8 mouse cellular contexts compared by ENCODE assay signal in genomic region chr10:58382621-58383101, GRCm38 (mm10). TPM values are rescaled to one million over a fixed set of nuclear protein-coding genes. Genes with fewer than 3 reads are reported as not detected.
A peak's percentile ranks its signal among the peaks of the same experiment; 100 is the strongest.
DNase-seq lines count a peak whose midpoint lies in the region; ATAC-seq and TF ChIP-seq lines count a peak whose summit lies in the region.

No protein-coding gene starts in this region.

- WGBS in heart, embryonic 10.5 days: 19% methylated on average over 3 of the region's 3 CpGs
- 35% methylated on average over 3 of the region's 3 CpGs for WGBS in hindbrain, embryonic 10.5 days
- WGBS in midbrain, embryonic 13.5 days: 12% methylated on average over 3 of the region's 3 CpGs

- no peak for TF ChIP-seq CTCF in bone marrow macrophage, adult 2 months (IDR thresholded peaks at IDR 0.05; ENCODE audit: low read depth, low read length)

- DNase-seq in heart, embryonic 10.5 days (ENCODE audit: low spot score): no peak
- DNase-seq in heart, adult 9 months (ENCODE audit: low spot score in 2 of 2): no peak
- peak; percentile 12 for DNase-seq in hindbrain, embryonic 10.5 days (ENCODE audit: low spot score)
- no peak for DNase-seq in spleen, adult 18-20 months
- no peak for DNase-seq in gastrocnemius, postnatal 4 days (ENCODE audit: low spot score in 2 of 2)
- no peak for DNase-seq in adrenal gland, postnatal 25 days

- no peak overlapping the region for H3K4me3 ChIP-seq in heart, embryonic 10.5 days
- H3K4me3 ChIP-seq in bone marrow macrophage, adult 2 months (ENCODE audit: insufficient read depth, low read length): no peak overlapping the region
- no peak overlapping the region for H3K4me3 ChIP-seq in hindbrain, embryonic 10.5 days
- H3K4me3 ChIP-seq in midbrain, embryonic 13.5 days (replicated peaks): no peak overlapping the region

- no peak for TF ChIP-seq POLR2A in bone marrow macrophage, adult 2 months (IDR thresholded peaks at IDR 0.05; ENCODE audit: borderline replicate concordance, low read depth, low read length)

- no peaks in the 10 kb centered on the region for H3K27me3 ChIP-seq in heart, embryonic 10.5 days (ENCODE audit: insufficient read depth, poor library complexity, severe bottlenecking)
- H3K27me3 ChIP-seq in hindbrain, embryonic 10.5 days (ENCODE audit: insufficient read depth, poor library complexity, severe bottlenecking): no peaks in the 10 kb centered on the region
- no peaks in the 10 kb centered on the region for H3K27me3 ChIP-seq in midbrain, embryonic 13.5 days

- ATAC-seq in midbrain, embryonic 13.5 days: peak; percentile 87

- no peak overlapping the region for H3K9ac ChIP-seq in midbrain, embryonic 13.5 days (replicated peaks)

- H3K9me3 ChIP-seq in heart, embryonic 10.5 days: no peaks in the 10 kb centered on the region
- no peaks in the 10 kb centered on the region for H3K9me3 ChIP-seq in hindbrain, embryonic 10.5 days
- H3K9me3 ChIP-seq in midbrain, embryonic 13.5 days: no peaks in the 10 kb centered on the region

- H3K4me2 ChIP-seq in midbrain, embryonic 13.5 days (replicated peaks): no peak overlapping the region

- H3K36me3 ChIP-seq in heart, embryonic 10.5 days: no peaks in the 10 kb centered on the region
- H3K36me3 ChIP-seq in hindbrain, embryonic 10.5 days: no peaks in the 10 kb centered on the region
- no peaks in the 10 kb centered on the region for H3K36me3 ChIP-seq in midbrain, embryonic 13.5 days

- H3K27ac ChIP-seq in heart, embryonic 10.5 days: peak overlapping the region; percentile 87
- peak overlapping the region; percentile 30 for H3K27ac ChIP-seq in bone marrow macrophage, adult 2 months (ENCODE audit: insufficient read depth, low read depth, low read length)
- peak overlapping the region; percentile 77 for H3K27ac ChIP-seq in hindbrain, embryonic 10.5 days
- peak overlapping the region; percentile 57 for H3K27ac ChIP-seq in midbrain, embryonic 13.5 days

- peaks cover 40% of the 10 kb centered on the region for H3K4me1 ChIP-seq in heart, embryonic 10.5 days
- peaks cover 38% of the 10 kb centered on the region for H3K4me1 ChIP-seq in bone marrow macrophage, adult 2 months (ENCODE audit: control insufficient read depth, insufficient read depth, low read length)
- H3K4me1 ChIP-seq in hindbrain, embryonic 10.5 days (replicated peaks): peaks cover 17% of the 10 kb centered on the region
- peaks cover 30% of the 10 kb centered on the region for H3K4me1 ChIP-seq in midbrain, embryonic 13.5 days (replicated peaks)

RNA-seq across cellular contexts. Expression of gene Lims1, which starts 59.4 kb away (rescaled TPM):
- polyA plus RNA-seq in heart, embryonic 10.5 days (2016; fragmentation: Nextera tagmentation; extraction: Ambion mirVana): 121 and 142 TPM in 2 replicates
- 81.4 and 82.5 TPM in 2 replicates for polyA plus RNA-seq in bone marrow macrophage, adult 2 months (2012; ENCODE audit: insufficient read depth, insufficient read length, missing spikeins)
- polyA plus RNA-seq in hindbrain, embryonic 10.5 days (2016; fragmentation: Nextera tagmentation; extraction: Ambion mirVana): 89.4 and 105 TPM in 2 replicates
- polyA plus RNA-seq in midbrain, embryonic 13.5 days (2015; fragmentation: Nextera tagmentation; extraction: Ambion mirVana): 62.1 and 65.6 TPM in 2 replicates
- 100 to 1,000 TPM; 108 to 135 TPM for total RNA-seq in gastrocnemius, postnatal 4 days (2021)
- 46.8 and 69.7 TPM in 2 replicates for total RNA-seq in adrenal gland, postnatal 25 days (2021)

Comparison
In these comparisons a context has a peak if more than half of its experiments do, and no peak if none do; other contexts are left out.
1. H3K27ac ChIP-seq: peak in every context shown above with its lines; median percentile 87 in heart, embryonic 10.5 days; 77 in hindbrain, embryonic 10.5 days; 57 in midbrain, embryonic 13.5 days; 30 in bone marrow macrophage, adult 2 months.